Mouse (Mus musculus) heart, adult 2 months (tissue): ENCODE data around the gene Tmcc2.

ENCODE experiments used
- CTCF ChIP-seq: fragments of 200-600 bp; IDR thresholded peaks from 2 replicates; pipeline ENCODE4 v1.8.1; 2022; ENCODE audit warnings: antibody characterized with exemption, mild to moderate bottlenecking, moderate library complexity
- EP300 ChIP-seq: fragments of 200-500 bp; IDR thresholded peaks from 2 replicates; pipeline ENCODE4 v1.6.1; 2011; ENCODE audit warnings: low read depth, low read length, control low read depth; ENCODE audit not compliant: insufficient read depth
- POLR2A ChIP-seq: fragments of 200-500 bp; IDR thresholded peaks from 2 replicates; pipeline ENCODE4 v1.6.1; 2011; ENCODE audit warnings: mild to moderate bottlenecking, low read depth, low read length, control low read depth; ENCODE audit not compliant: insufficient read depth

- TF ChIP-seq POLR2A: no peak
- no peak for TF ChIP-seq CTCF
- no peak for TF ChIP-seq EP300
Measured at GRCm38 (mm10) chr1:132307962-132308361, 83.1 kb downstream of the Tmcc2 start.
